Mouse (Mus musculus) frontal cortex, postnatal 14 days (tissue): ENCODE measurements around the gene Apool.

ENCODE experiments used
- DNase-seq, 2 experiments: peaks; one replicate each; pipeline ENCODE4 v3.0.0; 2022; ENCODE audit warnings: low spot score in 2 of 2

The Apool gene

DNA sequence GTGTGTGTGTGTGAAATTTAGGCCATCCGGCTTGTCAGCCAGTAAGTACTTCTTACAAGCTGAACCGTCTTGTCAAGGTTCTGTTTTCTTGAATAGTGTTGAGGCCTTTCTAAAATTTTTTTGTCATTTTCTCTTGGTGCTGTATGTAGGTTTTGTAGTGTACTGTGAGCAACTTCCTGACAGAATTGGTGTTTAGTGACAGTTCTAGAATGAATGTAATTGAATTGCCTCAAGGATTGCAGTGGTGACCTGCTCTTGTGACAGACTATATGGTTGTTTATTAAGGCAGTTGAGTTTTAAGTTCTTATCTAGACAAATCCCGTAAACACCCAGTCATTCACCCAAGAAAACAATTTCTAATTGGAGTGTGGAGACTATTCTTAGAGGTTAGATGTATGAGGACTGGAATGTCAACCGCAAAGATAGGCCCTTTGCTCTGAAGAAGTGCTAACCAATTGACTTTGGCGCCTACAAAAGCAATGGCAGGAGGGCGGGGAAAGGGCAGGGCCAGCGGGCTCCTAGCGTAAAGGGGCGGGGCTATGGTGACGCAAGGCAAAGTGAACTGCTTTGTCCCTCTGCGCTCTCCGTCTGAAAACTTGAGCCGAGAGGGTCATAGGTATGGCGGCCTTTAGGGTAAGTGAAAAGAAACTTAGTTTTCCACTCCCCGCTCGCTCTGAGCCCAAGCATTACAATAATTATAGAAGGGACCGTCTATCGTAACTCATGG is at the start of gene Apool:
Gene Apool, plus strand, starts transcription at position 531 of the 727 bp plus-strand sequence.
- DNase-seq: peak; percentile 64 to 67

DNA sequence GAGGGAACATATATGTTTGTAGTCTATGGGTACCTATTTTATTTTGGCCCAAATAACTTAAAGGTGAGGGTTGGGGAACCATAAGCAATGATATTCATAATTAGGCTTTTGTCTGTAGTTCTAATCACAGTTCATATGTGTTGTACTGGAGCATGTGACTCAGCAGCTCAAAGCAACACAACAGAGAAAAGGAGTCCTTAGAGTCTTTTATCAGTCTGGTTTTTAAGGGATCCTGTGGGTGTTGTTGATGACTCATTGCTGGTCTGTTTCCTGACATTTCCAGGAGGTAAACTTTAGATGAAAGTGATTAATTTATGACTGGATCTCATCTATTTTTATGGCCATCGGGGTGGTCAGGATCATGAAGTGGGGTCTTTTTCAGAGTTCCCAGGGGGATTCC is 37.6 kb upstream of the Apool start:
- no peak for DNase-seq

DNA sequence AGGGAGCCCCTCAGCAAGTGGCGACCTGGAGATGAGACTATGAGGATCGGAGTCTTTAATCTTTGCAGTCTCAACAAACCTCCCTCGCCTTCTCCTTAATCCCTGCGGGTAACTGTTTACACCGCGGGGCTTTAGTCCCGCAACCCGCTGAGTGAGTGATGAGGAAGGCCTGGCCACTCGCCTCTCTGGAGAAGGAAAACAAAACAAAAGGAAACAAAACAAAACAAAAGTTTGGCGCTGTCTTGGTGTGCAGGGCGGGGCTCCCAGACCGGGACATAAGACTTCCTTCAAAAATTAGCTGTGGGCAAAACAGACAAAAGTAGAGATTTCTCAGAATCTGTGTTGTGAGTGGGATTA is 375 bp downstream of the Apool start:
- DNase-seq: peak in 1 of 2 experiments; percentile 4

DNA sequence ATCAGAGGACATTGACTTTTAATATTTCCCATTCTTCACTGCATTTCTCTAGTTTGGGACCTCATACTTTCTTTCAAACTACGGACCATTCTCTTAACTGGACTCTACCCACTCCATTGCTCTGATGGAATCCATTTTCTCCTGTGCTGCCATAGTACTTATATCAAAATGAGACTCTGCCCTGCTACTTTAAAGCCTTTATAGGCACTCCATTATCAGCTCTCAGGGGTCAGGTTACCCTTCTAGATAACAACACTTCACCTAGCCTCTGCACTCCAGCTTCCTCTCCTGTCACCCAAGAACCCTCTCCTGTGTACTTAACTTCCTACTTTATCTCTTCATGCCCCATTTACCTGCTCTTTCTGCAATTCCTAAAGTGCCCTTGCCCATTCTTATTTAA is 960 bp downstream of the Apool start:
- no peak for DNase-seq

DNA sequence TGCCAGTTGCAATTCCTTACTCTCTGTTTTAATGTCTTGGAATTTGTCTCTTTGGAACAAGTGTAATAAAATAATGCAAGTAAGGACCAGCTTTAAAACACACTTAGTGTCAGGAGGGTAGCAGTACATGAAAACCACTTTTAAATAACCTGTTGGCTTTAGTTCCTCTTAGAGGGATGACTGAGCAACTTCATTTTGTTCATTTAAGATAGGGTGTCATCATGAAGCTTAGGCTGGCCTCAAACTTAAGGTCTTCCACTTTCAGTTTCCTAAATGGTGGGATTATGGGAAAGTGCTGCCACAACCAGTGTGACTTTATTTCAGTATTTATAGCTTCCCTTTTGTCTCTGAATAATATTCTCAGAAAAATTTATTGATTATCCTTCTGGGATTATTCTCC is 9.1 kb downstream of the Apool start:
- no peak for DNase-seq

DNA sequence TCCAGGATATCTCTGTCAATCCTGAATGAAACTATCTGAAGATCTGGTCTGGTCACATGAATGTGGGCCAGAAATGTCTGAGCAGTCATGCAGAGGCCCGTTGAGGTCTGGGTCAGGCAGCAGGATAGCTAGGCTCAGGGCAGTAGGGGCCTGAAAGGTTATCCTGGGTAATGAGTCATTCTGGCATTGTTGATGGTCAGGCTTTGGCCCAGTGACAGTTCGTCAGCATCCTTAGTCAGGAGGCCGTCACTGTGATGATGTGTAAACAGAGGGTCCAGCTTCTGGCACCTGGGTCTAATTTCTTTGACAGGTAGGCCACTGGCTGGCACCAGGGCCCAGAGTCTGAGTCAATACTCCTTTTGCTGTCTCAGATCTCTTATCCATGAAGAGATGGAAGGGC is 28.4 kb downstream of the Apool start:
- DNase-seq: no peak

DNA sequence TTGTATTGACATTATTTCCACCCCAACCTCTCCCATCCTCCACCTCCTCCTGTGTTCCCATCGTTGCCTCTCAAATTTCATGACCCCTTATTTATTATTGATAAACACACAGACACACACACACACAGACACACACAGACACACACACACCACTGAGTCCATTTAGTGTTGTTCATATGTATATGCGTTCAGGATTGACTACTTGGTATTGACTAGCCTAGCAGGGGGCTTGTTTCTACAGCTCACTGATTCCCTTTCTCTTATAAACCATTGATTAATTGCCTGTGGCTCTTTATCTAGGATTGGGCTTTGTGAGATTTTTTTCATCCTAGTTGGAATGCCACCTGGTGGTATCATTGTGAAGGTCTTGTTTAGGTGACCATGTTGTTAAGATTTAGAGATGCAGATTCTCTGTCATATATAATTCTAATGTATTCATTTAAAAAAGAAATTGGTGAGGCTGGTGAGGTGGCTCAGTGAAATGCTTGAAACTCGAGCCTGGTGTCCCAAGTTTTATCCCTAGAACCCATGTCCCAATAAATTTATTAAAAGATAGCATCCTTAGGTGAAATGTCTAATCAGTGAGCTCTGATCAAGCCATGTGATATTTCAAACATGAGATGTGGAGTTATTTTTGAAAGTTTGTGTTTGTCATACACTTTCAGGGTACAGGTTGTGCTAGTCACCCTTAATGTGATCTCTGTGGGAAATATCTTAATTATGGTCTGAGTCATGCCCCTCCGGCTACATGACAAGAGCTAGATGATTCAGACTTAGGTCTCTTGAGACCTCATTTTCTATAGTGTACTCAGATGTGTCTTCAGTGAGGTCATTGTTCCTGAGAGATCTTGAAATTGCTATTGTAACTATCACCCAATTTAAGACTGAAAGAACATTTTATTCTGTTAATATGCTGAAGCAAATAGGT is 36.6 kb downstream of the Apool start:
- no peak for DNase-seq

DNA sequence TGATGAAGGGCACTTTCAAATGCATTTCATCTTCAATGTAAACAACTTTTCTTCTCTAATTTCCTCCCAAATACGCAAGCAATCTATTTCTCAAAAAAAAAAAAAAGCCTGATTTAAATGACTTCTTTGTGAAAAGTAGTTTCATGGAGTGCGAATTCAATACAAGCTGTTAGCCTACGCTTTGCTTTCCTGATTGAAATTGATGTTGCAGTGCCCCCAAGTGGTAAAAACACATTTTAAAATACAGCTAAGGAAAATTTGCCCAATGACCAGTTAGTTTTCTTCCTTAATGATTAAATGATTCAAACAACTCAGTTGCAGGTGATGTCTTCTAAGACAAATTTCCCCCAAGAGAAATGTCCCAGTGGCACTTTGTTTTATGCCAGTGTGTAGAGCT is 37.3 kb downstream of the Apool start:
- no peak for DNase-seq

DNA sequence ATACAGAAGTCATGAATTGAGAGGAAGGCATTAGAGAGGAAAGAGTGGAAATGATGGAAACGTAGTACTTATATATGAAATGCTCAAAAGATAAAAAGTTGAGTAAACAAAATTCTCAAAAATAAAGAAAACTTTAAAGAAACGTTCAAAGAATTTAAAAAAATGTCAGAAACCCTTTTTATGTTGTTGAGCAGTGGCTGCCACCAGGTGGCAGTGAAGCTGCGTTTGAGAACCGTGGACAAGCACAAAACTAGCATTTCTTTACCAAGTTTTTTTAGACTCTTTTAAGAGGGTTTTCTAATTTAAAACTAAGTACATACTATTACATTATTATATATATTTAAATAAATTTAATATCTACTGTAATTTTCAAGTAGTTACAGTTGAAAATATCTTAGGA is 57.3 kb downstream of the Apool start:
- no peak for DNase-seq

DNA sequence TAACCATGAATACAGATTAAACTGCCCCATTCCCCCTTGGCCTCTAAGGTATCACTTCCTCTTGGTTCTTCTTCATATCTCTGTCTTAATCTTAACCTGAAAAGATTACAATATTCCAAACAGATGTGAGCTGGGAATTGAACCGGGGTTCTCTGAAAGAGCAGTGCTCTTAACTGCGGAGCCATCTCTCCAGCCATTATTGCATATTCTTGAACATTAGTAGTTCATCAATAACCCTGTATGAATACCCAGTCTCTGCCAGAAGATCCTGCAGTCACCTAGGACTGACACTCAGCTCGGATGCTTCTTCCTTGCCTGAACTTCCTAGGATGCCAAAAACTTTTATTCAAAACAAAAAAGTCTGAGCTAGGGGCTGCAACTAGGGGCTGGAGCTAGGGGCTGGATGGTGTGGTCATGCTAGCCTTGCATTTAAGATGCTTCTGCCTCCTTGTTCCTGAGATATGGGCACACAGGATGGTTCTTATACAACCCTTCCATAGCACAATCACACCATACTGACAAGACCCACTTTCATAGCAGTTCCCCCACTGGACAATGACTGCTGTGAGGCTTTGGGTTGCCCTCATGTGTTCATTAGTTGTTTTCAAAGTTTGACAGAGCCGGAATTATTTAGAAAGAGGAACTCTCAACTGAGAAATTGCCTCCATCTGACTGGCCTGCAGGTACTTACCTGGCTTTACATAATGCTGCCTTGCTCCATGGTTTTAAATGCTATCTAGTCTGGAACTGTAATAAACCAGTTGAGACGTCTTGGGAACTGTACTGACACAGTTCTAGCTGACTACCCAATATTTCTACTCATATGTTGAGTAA is 59.7 kb downstream of the Apool start:
- peak; percentile 12 to 18 for DNase-seq

DNA sequence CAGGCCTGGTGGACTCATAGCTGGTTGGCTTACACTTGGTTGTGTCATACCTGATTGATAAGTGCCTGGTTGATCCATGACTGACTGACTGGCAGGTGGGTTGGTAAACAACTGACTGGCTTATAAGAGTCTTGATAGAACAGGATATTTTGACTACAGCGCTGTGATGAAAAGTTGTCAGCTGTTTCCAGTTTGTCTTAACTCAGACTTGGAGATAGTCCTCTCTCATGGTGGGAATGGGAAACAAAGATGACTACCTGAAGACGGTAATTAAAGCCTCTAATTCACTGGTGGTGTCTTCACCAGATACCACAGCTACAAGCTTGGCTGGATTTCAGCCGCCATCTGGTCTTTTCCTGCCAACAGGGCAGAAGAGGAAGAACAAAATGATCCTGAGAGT is 95.5 kb downstream of the Apool start, which contains the start of gene Satl1:
Gene Satl1, minus strand, starts transcription at position 101 of the 400 bp plus-strand sequence.
- no peak for DNase-seq

DNA sequence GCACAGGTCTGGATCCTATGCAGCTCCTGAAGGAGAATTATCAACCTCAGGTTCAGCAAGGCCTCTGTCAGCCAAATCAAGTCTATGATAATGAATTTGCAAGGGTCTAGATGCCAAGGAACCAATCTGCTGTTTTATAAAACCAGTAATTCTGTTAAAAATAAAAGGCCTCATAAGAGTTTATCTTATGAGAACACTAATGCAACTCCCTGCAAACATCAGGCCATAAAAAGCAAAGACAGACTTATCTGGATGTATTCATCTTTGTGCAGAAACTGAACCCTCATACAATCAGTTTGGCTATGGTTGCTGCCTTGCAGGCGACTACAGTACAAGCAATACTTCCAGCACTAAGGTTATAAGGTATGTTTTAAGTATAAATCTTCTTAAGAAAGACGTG is 101.2 kb downstream of the Apool start:
- DNase-seq: no peak
